ENCODE assay signal across 8 mouse cellular contexts in genomic region chr14:6108272-6108925, GRCm38 (mm10). TPM values are rescaled to one million over a fixed set of nuclear protein-coding genes. Genes with fewer than 3 reads are reported as not detected.
DNase-seq lines count a peak whose midpoint lies in the region; ATAC-seq and TF ChIP-seq lines count a peak whose summit lies in the region.
"Not testable (repeated sequence)": the region's sequence is repeated elsewhere in the genome, so short reads cannot be mapped to it uniquely, and the experiment has no call there.
"Had no signal": no experiment of that assay in that cellular context is flagged by ENCODE, and none has a peak within 500 bp of the region (broad histone marks: within the 10 kb centered on the region; RNA-seq: fewer than 3 reads in every experiment).

Gm3468 (minus strand) TSS chr14:6108665.

- not testable (repeated sequence) for H3K36me3 ChIP-seq in forebrain, embryonic 11.5 days (ENCODE audit: control insufficient read depth, insufficient read depth, low read length); heart, embryonic 13.5 days; kidney, embryonic 14.5 days (ENCODE audit: control insufficient read depth, insufficient read depth, low read length); limb, embryonic 12.5 days; midbrain, embryonic 13.5 days; small intestine, adult 2 months (ENCODE audit: control insufficient read depth, insufficient read depth, low read length)

- not testable (repeated sequence) for H3K4me1 ChIP-seq in forebrain, embryonic 11.5 days (replicated peaks; ENCODE audit: control insufficient read depth, insufficient read depth, low read length); heart, embryonic 13.5 days; kidney, embryonic 14.5 days (ENCODE audit: control insufficient read depth, insufficient read depth, low read length); limb, embryonic 12.5 days (replicated peaks); midbrain, embryonic 13.5 days (replicated peaks); small intestine, adult 2 months (ENCODE audit: control insufficient read depth, insufficient read depth, insufficient read length, low read length)

- TF ChIP-seq CTCF in brain, embryonic 14.5 days (IDR thresholded peaks at IDR 0.05; ENCODE audit: borderline replicate concordance, extremely low read depth, insufficient read depth, insufficient read length), result peak; percentile 41; the same call in 1 of the 2 replicates
- not testable (repeated sequence) for TF ChIP-seq CTCF in small intestine, adult 2 months (IDR thresholded peaks at IDR 0.05; ENCODE audit: extremely low read depth, insufficient read length, insufficient replicate concordance, low read depth, low read length)

- H3K9me3 ChIP-seq in forebrain, embryonic 11.5 days (ENCODE audit: control insufficient read depth, low read length); heart, embryonic 13.5 days; kidney, embryonic 14.5 days (ENCODE audit: control insufficient read depth, low read length); limb, embryonic 12.5 days; midbrain, embryonic 13.5 days: not testable (repeated sequence)

- peak; percentile 96 for ATAC-seq in forebrain, embryonic 11.5 days (replicated peaks; ENCODE audit: low FRiP score)
- not testable (repeated sequence) for ATAC-seq in heart, embryonic 13.5 days (ENCODE audit: extremely low read depth, insufficient number of reproducible peaks, low FRiP score, low TSS enrichment)
- ATAC-seq in kidney, embryonic 14.5 days (ENCODE audit: low FRiP score, low TSS enrichment), result peak; percentile 94; the same call in 1 of the 2 replicates
- peak; percentile 88 for ATAC-seq in limb, embryonic 12.5 days (ENCODE audit: insufficient number of reproducible peaks, insufficient read depth, low FRiP score, low TSS enrichment, low read depth)
- ATAC-seq in midbrain, embryonic 13.5 days, result peak; percentile 96

- peak; percentile 76 for DNase-seq in brain, embryonic 14.5 days (ENCODE audit: low read depth)
- DNase-seq in forebrain, embryonic 11.5 days (ENCODE audit: low spot score), result peak; percentile 90

- not testable (repeated sequence) for TF ChIP-seq POLR2A in brain, embryonic 14.5 days (IDR thresholded peaks at IDR 0.05; ENCODE audit: borderline replicate concordance, extremely low read depth, insufficient read depth, insufficient read length, poor library complexity, severe bottlenecking); small intestine, adult 2 months (IDR thresholded peaks at IDR 0.05; ENCODE audit: low read depth, low read length)

- WGBS in forebrain, embryonic 11.5 days, result under 1% methylated on average over 32 of the region's 51 CpGs
- under 1% methylated on average over 40 of the region's 51 CpGs for WGBS in heart, embryonic 13.5 days
- 3% methylated on average over 37 of the region's 51 CpGs for WGBS in kidney, embryonic 14.5 days
- 1% methylated on average over 49 of the region's 51 CpGs for WGBS in limb, embryonic 12.5 days
- WGBS in midbrain, embryonic 13.5 days, result under 1% methylated on average over 37 of the region's 51 CpGs
- 1% methylated on average over 42 of the region's 51 CpGs for WGBS in small intestine, adult 2 months

- not testable (repeated sequence) for H3K27ac ChIP-seq in forebrain, embryonic 11.5 days (ENCODE audit: low read depth, low read length); kidney, embryonic 14.5 days (ENCODE audit: low read depth, low read length); limb, embryonic 12.5 days; midbrain, embryonic 13.5 days; small intestine, adult 2 months (ENCODE audit: insufficient read depth, low read depth, low read length)
- 0 out of 2 replicates have a peak within 1 kb of the TSS, but pooled peaks have one; percentile 15 for H3K27ac ChIP-seq in heart, embryonic 13.5 days (replicated peaks)

- H3K27me3 ChIP-seq in forebrain, embryonic 11.5 days (ENCODE audit: control insufficient read depth, insufficient read depth, low read length); heart, embryonic 13.5 days (replicated peaks); kidney, embryonic 14.5 days (ENCODE audit: control insufficient read depth, insufficient read depth, low read length); limb, embryonic 12.5 days; midbrain, embryonic 13.5 days; small intestine, adult 2 months (ENCODE audit: control insufficient read depth, insufficient read depth, low read length): not testable (repeated sequence)

- peak within 1 kb of the TSS; percentile 26 for H3K4me3 ChIP-seq in forebrain, embryonic 11.5 days (ENCODE audit: low read depth, low read length)
- H3K4me3 ChIP-seq in heart, embryonic 13.5 days, result peak within 1 kb of the TSS; percentile 48
- H3K4me3 ChIP-seq in kidney, embryonic 14.5 days (ENCODE audit: low read length), result peak within 1 kb of the TSS; percentile 32
- peak within 1 kb of the TSS; percentile 38 for H3K4me3 ChIP-seq in limb, embryonic 12.5 days (replicated peaks)
- H3K4me3 ChIP-seq in midbrain, embryonic 13.5 days (replicated peaks), result peak within 1 kb of the TSS; percentile 40
- H3K4me3 ChIP-seq in small intestine, adult 2 months (ENCODE audit: low read depth, low read length), result peak within 1 kb of the TSS; percentile 50

- H3K4me2 ChIP-seq in forebrain, embryonic 11.5 days (ENCODE audit: low read depth, low read length, severe bottlenecking), result peak within 1 kb of the TSS; percentile 38; the same call in 1 of the 2 replicates
- H3K4me2 ChIP-seq in heart, embryonic 13.5 days, result peak within 1 kb of the TSS; percentile 63
- H3K4me2 ChIP-seq in kidney, embryonic 14.5 days (replicated peaks; ENCODE audit: low read depth, low read length), result peak within 1 kb of the TSS; percentile 30
- peak within 1 kb of the TSS; percentile 53 for H3K4me2 ChIP-seq in limb, embryonic 12.5 days
- H3K4me2 ChIP-seq in midbrain, embryonic 13.5 days (replicated peaks), result peak within 1 kb of the TSS; percentile 50

- H3K9ac ChIP-seq in forebrain, embryonic 11.5 days (ENCODE audit: low read length), result 0 out of 2 replicates have a peak within 1 kb of the TSS, but pooled peaks have one; percentile 8
- peak within 1 kb of the TSS; percentile 67 for H3K9ac ChIP-seq in heart, embryonic 13.5 days
- H3K9ac ChIP-seq in kidney, embryonic 14.5 days (ENCODE audit: low read depth, low read length), result not testable (repeated sequence)
- H3K9ac ChIP-seq in limb, embryonic 12.5 days (replicated peaks), result peak within 1 kb of the TSS; percentile 40; the same call in 1 of the 2 replicates
- H3K9ac ChIP-seq in midbrain, embryonic 13.5 days (replicated peaks), result peak within 1 kb of the TSS; percentile 32; the same call in 1 of the 2 replicates

RNA-seq across cellular contexts. Expression of gene Gm3468, which starts in this region (rescaled TPM):
- 7.8 and 8.5 TPM in 2 replicates for polyA plus RNA-seq in brain, embryonic 14.5 days (2012; rRNA removed)
- 2.2 and 2.5 TPM in 2 replicates for polyA plus RNA-seq in forebrain, embryonic 11.5 days (2014; fragmentation: Nextera tagmentation; extraction: Ambion mirVana)
- polyA plus RNA-seq in heart, embryonic 13.5 days (2015; fragmentation: Nextera tagmentation; extraction: Ambion mirVana), result 2.4 and 2.8 TPM in 2 replicates
- 2.2 TPM in 2 replicates for polyA plus RNA-seq in kidney, embryonic 14.5 days (2014; fragmentation: Nextera tagmentation; extraction: Ambion mirVana)
- polyA plus RNA-seq in limb, embryonic 12.5 days (2016; fragmentation: Nextera tagmentation; extraction: Ambion mirVana), result 1.5 and 2.2 TPM in 2 replicates
- polyA plus RNA-seq in midbrain, embryonic 13.5 days (2015; fragmentation: Nextera tagmentation; extraction: Ambion mirVana), result 3.3 and 3.7 TPM in 2 replicates
- polyA plus RNA-seq in small intestine, adult 2 months (2012; rRNA removed), result 0.08 TPM in 1 of 2 replicates, not detected in the other
- polyA plus RNA-seq: erythroblast, embryonic 14.5 days had no signal
